Mouse (Mus musculus): ENCODE measurements around the gene Mctp1.

Mctp1 gene

DNA sequence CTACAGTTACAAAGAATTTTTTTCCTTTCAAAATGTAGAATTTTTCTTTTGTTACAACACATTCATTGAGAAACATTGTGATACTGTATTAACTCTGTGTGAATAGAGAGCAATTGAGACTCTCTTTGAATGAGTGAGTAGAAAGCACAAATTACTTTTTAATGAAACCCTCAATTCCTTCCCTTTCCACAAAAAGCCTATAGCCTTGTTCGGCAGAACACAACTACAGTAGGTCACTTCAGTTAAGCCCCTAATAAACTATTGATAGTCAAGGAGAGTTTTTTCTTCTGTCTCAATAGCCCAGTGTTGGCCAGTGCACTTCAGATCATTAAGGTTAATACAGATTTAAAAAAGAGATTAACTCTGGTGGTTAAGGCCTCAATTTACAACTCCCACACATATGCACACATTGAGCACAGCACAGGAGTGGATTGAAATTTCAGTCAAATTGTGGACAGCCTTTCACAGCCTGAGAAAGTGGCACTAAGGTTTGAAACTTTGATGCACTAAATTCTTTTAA is 424.6 kb downstream of the Mctp1 start:
- no peak for DNase-seq (ENCODE audit: extremely low read depth, insufficient read length, low spot score)

DNA sequence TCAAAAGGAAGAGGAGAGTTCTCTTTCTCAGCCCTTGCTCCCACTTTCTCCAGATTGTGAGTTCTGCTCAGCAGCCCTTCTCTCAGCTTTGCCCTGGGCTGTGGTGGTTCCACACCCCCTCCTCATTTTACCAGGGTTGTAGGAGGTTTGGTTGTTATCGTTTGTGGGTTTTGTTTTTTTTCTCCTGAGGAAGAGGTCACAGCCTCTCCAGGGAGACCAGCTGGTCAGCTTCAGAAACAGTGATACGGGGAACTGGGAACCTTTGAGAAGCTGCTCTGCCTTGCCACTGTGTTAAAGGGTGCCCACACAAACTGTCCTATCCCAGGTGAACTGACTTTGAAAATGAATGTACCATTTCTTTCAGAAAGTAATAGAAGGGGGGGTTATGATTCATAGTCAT is 425.5 kb downstream of the Mctp1 start:
- DNase-seq (ENCODE audit: extremely low read depth, insufficient read length, low spot score), result no peak

DNA sequence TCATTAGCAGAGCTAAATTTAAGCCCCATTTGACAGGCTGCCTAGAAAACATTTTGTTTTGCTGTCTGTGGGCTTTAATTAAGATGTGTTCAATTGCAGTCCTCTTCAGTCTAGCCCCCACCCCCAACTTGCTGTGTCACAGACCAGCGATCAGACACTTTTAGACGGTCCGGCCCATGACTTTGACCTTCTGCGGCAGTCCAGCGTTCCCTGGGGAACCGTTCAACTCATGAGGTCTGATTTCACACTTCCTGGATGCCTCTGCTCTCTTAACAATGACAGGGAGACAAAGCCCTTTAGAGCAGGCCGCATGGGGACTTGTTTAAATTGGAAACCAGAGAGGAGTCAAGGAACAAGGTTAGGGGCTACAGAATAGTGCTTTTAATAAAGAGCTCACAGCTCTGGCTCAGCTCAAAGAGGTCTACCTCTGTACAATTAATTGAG is 426.2 kb downstream of the Mctp1 start:
- DNase-seq (ENCODE audit: extremely low read depth, insufficient read length, low spot score), result no peak

DNA sequence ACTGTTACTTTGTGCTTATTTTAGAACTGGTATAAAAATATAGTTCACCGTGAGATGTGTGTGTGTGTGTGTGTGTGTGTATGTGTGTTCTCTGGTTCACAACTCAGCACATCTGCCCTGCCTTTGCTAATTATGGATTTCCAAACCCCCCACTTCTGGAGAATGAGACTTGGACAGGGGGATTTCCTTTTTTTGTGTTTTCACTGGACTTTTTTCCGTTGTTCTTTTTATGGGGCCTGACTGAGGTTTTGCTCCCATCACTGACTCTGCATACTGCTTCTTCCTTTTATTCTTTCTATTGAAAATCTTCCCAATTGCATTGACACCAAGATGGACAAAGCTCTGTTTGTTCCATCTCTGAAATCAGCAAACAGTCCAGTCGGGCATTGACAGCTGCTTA is 438.7 kb downstream of the Mctp1 start:
- no peak for DNase-seq (ENCODE audit: extremely low read depth, insufficient read length, low spot score)

DNA sequence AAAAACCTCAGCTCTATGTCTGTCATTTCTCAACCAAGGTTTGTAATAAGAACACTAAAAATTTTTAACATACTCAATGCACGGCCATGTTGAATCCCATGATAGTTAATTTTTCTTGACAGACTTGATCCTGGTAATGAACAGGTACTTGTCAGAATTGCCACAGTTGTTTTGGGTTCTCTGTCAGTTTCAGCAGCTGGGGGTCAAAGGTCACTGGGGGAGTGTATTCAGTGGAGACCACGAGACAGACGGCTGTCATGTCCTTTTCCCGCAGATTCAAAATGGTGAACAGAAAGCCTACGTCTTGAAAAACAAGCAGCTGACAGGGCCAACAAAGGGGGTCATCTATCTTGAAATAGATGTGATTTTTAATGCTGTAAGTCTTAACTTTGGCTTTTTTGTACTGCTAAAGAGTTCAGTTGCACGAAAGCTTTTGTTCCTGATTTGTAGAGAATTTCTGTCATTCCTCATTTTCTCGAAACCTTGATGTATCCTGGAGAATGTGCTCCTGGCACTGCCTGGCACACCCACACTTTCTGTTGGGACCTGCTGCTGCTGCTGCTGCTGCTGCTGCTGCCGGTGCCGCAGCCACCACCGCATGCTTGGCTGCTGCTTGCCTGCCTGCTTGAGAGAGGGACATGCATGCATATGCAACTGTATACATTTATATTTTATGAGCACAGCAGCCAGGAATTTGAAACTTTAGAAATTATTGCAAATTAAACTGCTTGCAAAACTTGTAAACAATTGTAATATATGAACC is 440.8 kb downstream of the Mctp1 start:
- no peak for DNase-seq (ENCODE audit: extremely low read depth, insufficient read length, low spot score)

DNA sequence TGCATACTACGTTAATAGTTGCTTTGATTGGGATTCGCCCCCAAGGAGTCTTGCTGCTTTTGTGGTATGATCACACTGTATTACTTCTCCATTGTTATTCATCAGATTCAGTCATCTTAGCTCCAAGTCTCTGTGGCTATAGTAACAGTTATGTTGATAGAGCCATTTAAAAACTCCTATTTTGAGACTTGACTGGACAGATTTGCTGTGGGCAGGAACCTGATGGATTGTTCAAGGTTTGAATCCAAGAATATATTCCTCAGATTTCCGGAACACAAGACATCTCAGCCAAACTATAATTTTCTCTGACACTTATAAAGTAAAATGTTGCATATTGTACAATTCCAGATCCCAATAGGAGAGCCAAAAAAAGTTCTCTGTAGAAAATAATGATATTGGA is 443.4 kb downstream of the Mctp1 start:
- no peak for DNase-seq (ENCODE audit: extremely low read depth, insufficient read length, low spot score)

DNA sequence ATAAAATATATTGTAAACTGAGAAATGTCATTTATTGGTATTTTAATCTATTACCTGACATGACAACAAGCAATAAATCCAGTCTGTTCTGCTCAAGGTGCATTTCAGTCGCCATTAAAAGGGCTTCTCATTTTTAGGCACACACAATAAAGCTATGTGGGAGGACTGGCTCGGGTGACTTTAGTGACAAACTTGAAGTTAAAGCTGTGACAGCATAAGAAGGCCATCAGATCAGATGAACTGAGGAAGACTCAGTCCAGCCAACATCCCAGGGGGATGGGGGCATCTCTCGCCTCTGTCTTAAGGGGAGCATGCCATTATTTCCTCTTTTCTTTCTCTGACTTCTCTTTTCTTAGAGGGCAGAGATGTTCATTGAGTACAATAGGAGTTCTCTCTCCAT is 453.7 kb downstream of the Mctp1 start:
- no peak for DNase-seq (ENCODE audit: extremely low read depth, insufficient read length, low spot score)

DNA sequence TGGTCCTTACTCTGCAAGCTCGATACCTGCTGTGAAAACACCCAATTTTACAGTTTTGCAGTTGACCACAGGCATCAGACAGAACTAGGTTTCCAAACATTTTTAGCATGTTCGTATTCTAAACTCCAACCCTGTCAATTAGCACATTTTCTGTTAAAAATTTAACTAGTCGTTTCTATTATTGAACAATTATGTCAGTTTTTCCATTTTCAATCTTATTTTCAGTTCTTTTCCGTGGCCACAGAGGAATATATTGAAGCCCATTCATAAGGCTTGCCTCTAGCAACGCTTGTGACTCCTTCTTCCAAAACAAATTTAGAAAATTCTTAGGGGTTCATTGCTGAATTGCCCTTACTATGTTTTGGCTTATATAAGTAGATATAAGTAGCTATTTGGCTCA is 456.4 kb downstream of the Mctp1 start:
- no peak for DNase-seq (ENCODE audit: extremely low read depth, insufficient read length, low spot score)

DNA sequence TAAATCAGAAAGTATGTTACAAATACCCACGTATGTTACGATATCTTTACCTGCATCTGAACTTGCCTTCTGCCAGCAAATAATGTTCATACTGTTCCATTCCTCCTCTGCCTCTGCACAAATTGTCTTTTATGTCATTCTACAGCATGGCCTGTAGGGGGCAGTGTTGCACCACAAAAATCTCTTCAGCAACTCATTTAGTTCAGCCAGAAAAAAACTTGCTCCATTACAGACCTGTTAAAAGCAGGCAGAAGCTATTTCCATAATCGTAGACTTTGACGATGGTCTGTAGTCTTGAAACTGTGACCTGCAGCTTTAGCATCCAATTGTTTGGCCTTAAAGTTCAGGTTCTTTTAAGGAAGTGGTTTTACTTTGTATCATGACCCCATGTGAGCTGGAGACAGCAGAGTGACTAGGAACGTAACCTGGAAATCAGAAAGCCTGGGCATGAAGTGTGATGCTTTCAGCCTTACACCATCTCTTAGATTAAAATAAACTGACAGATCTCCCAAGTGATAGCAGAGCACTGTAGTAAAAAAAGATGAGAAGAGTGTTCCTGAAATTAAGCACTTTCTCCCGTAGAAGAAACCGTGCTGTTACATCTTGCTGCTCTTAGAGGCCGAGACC is 460.4 kb downstream of the Mctp1 start:
- peak; percentile 29 for DNase-seq (ENCODE audit: extremely low read depth, insufficient read length, low spot score)

DNA sequence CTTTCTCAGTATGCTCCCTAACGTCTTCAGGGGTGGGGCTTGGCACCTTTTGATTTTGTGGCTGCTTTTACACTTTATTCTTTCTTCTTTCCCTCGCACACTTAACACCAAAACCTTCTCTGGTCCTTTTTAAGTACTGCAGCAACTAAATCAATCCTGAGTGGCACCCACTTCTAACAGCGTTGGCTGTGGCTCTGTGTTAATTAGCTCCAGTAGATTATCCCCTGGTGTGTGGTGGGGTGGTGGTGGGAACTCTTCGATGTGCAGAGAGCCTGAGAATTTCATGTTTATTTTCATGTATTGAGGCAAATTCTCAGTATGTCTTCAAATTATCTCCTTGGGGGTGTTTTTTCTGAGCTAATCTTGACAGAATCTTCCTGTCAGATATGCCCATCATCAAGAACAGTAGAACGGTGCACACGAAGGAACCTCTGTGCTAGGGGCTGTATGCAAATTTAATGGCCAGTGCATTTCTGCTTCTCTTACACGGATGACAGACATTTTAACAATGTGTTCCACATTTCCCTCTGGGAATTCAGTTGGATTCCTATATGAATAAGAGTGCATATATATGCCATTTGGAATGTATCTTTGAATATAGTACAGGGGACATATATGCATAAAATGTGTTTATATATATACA is 466.2 kb downstream of the Mctp1 start:
- no peak for DNase-seq (ENCODE audit: extremely low read depth, insufficient read length, low spot score)

DNA sequence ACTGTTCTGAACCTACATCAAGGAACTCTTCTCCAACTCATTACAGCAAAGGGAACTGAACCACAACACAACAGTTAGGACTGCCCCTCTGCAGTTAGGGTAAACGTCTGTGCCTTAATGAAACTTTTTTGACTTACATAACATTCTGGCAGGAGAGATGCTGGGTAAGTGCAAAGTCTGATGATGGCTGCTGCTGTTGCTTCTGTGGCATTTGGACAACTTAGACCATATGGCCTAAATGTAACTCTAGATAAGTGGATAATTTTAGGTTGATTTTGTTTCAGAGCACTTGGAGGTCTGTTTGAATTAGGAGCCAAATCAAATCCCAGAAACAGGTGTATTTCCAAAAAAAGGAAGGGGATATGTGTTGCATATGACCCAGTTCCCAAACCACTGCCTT is 470.0 kb downstream of the Mctp1 start:
- DNase-seq (ENCODE audit: extremely low read depth, insufficient read length, low spot score), result no peak

DNA sequence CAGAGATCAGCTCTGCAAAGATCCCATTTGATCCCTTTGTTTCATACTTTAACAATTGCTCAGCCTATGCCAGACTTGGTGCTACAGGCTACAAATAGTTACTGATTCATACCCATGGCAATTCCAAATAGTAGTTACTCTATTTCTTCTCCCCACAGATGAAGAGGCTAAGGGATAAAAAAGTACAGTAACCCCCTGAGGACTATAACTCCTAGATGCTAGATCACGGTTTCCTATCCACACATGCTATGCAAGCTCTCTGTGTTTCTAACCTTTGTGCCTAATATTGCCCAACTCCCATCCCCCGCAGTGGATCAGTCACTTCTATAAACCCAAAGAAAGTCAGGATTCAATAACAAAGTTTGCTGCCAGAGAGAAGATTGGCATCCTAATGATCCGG is 470.7 kb downstream of the Mctp1 start:
- DNase-seq (ENCODE audit: extremely low read depth, insufficient read length, low spot score), result no peak

DNA sequence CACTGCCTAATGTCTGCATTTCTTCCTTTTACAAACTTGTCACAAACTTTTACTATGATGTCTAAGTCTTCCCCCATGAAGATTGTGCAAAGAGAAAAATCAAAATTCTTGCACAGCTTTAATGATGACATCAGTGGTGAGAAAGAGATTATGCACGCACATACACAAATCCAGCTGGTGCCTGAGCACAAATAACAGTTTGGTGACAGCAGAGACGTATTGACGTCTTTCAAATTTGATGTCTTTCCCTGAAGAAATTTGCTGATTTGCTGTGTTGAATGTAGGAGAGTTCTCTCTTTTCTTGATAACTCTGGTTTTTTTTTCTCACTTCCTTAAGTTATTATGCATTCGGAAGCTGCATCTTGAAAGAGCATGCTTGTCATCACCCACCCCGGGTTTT is 472.7 kb downstream of the Mctp1 start:
- DNase-seq (ENCODE audit: extremely low read depth, insufficient read length, low spot score), result no peak

DNA sequence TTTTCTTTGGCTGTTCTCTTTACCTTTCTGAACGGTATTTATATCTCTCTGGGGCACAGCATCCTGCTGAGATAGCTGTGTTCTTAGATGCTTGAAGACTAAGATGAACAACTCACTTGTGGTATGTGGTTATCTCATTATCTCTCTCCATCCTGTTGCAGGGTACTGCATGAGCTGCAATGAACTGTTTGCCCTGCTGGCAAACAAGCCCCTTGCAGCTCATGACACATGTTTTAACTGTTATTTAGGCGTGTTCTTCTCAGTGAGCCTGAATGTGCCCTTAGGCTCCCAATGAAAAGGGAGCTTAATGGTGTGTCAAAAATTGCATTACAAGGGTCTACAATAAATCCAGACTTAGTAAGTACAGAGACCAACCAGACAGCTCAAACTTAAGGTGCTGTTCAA is 473.7 kb downstream of the Mctp1 start:
- DNase-seq (ENCODE audit: extremely low read depth, insufficient read length, low spot score), result no peak

DNA sequence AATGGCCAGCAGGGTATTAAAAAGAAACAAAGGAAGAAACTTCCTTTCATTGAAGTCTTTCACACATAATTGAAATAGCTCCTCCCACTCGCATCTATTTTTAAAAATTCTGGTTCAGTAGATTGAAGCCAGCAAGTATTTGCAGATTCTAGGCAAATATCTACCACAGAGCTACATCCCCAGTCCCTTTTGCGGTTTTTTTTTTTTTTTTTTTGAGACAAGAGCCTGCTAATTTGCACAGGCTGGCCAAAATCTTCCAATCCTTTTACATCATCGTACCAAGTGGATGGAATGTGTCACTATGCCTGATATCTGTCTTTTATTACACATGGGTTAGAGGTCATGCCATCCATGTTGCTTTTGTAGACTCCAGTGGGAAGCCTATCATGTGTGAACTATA is 486.0 kb downstream of the Mctp1 start:
- no peak for DNase-seq (ENCODE audit: extremely low read depth, insufficient read length, low spot score)

DNA sequence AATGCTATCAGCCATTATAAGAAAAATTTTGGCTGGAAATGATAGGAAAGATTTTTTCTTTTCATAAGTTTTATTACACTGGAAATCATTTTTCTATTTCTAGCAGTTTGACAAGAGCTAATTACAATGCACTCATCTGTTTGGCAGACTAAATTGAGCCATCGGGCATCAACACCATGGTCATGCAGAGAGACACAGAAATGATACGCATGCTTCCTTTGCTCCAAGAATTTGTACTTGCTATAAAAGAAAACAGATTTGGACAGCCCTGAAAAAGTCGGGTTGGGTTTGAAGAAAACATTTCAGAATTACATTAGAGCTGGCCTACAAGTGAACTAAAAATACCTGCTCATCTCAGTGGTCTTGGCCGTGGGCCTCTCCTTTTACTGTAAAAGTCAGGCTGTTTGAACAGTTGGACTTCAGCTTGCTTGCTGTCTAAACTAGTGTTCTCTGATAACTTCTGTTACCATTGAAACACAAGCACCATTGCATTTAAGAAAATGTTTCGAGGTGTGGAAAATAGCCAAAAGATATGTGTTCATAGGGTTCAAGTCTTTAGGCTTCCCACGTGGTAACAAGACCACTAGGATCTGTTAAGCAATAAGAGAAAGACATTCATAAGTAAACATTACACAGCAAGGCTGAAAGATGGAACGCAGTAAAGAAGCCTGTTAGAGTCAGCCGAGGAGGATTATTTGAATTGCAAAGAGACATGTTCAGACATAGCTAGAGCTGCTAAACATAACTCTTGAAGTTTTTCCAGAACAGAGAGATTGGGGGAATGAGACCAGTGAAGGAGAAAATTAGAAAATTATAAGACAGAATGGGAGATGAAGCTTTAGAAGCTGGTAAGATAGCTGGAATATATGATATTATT is 493.8 kb downstream of the Mctp1 start:
- DNase-seq (ENCODE audit: extremely low read depth, insufficient read length, low spot score), result no peak

DNA sequence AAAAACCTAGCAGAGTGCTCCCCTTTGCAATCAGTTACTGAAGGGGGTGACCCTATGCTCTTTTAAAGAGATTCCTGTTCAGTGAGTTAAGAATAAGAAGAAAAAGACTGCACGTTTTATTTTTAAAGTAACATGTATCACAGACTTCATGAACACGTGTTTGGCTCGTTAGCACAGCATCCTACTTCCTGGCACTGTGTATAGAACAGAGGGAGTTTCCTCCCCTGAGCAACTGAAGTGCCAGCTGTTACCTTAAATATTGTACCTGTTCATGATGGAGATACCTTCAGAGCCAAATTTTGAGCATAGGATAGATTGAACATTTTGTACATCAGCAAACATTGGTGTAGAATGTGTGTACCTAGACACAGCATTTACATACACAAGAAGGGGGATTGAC is 494.7 kb downstream of the Mctp1 start:
- DNase-seq (ENCODE audit: extremely low read depth, insufficient read length, low spot score), result no peak

DNA sequence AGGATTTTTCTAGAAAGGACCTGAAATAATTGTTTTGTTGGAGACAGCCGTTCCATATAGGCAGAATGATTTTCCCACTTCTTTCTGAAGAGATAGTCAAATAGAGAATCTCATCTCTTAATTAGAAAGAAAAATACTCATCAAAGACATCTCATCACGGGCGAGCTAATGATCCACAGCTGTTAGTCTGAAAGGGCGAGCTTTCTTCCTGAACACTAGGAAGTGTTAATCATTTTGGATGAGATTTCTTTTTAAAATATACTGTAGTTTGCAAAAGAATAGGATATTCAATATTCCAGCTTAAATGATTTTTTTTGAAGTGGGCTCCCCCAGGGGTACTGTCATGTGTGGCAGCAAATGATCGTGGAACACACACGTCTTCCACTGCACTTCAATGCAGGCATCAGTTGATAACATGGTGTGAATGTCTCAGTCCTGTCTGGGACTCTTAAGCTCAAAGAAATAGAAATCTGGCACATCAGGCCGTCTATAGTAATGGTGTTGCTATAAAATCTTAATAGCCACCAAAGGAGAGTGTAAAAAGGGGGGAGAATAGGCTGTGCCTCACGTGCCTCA is 500.3 kb downstream of the Mctp1 start:
- DNase-seq (ENCODE audit: extremely low read depth, insufficient read length, low spot score), result no peak

DNA sequence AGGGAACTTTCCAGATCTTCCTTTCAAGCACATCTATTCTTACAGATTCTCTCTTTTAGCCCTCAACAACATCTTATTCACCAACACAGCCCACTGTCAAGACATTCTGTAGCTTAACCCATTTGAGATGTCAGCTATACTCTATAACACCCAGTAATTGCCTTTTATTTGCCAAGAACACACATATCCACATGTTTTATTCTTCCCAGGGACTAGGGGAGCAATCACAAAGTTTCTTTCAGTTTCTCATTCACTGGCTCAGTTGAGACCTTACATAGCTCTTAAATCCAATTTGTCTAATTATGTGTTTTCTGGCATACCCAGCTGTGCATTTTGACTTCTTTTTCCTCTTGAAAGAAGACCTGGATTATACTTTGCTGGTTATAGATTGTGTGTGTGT is 508.7 kb downstream of the Mctp1 start:
- no peak for DNase-seq (ENCODE audit: extremely low read depth, insufficient read length, low spot score)

DNA sequence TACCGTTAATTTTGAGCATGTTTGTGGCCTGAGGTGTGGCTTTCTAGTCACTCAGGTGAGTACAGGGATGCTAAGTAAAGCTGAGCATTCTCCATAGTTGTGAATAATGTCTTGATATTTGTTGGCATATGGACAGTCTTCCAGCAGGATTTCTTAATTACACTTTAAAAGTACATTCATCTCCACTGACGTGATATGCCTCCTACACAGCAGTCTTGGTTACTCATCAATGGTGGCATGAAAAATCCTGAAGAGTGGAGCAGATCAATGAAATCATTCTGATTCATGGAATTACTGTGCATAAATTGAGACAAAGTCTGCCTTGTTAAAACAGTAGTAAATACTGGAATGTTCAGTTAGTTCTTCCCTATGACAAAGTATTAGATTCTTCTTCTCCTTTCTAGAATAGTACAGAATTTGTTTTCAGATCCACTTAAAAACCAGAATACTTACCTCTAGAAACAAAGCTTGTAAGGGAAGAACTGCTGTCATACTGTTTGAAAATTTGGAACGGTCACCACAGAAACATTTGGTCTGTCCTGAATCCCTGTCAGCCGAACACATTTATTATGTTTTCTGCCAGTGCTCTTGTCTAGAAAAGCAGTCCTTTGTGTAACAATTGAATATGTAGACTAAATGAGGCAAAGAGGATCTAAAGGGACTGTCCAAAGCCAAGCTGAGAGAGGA is 511.6 kb downstream of the Mctp1 start:
- DNase-seq (ENCODE audit: extremely low read depth, insufficient read length, low spot score), result no peak

Measured in 3134 (cell line).